Mouse (Mus musculus): ENCODE data around the gene Itfg2. TPM values are rescaled to one million over a fixed set of nuclear protein-coding genes. Genes with fewer than 3 reads are reported as not detected.

The Itfg2 gene
- total RNA-seq, 2 experiments from 2014 or later: 18.2 to 25.4 TPM

GRCm38 (mm10) chr6:128433566-128433965, 8.8 kb upstream of the Itfg2 start:
- DNase-seq: no peak

GRCm38 (mm10) chr6:128432356-128432915, 7.7 kb upstream of the Itfg2 start:
- DNase-seq: no peak

- no peak for DNase-seq
These were observed 5.1 kb upstream of the Itfg2 start for GRCm38 (mm10) chr6:128429826-128430225.

GRCm38 (mm10) chr6:128429300-128429699, 4.6 kb upstream of the Itfg2 start:
- DNase-seq: no peak

GRCm38 (mm10) chr6:128427571-128427970, 2.8 kb upstream of the Itfg2 start:
- DNase-seq: no peak

GRCm38 (mm10) chr6:128425046-128425445, 315 bp upstream of the Itfg2 start:
- DNase-seq: no peak

- no peak for DNase-seq
These were observed 1.0 kb downstream of the Itfg2 start for GRCm38 (mm10) chr6:128423496-128424268.

- no peak for DNase-seq
These were observed 3.3 kb downstream of the Itfg2 start for GRCm38 (mm10) chr6:128421480-128421879.

- no peak for DNase-seq
These were observed 3.7 kb downstream of the Itfg2 start for GRCm38 (mm10) chr6:128421036-128421435.

- DNase-seq: no peak
These were observed 6.7 kb downstream of the Itfg2 start for GRCm38 (mm10) chr6:128418076-128418475.

- no peak for DNase-seq
These were observed 8.6 kb downstream of the Itfg2 start for GRCm38 (mm10) chr6:128416169-128416568.

GRCm38 (mm10) chr6:128411115-128411514, 13.6 kb downstream of the Itfg2 start:
- DNase-seq: peak; percentile 70 to 84

GRCm38 (mm10) chr6:128410305-128410704, 14.4 kb downstream of the Itfg2 start:
- no peak for DNase-seq

GRCm38 (mm10) chr6:128408544-128409125, 16.1 kb downstream of the Itfg2 start:
- DNase-seq: no peak

GRCm38 (mm10) chr6:128404708-128405107, 20.0 kb downstream of the Itfg2 start:
- no peak for DNase-seq

GRCm38 (mm10) chr6:128399421-128400185, 25.1 kb downstream of the Itfg2 start:
- DNase-seq: peak in 1 of 2 experiments; percentile 47

GRCm38 (mm10) chr6:128398996-128399395, 25.7 kb downstream of the Itfg2 start, which contains the start of gene Nrip2:
TSS of gene Nrip2 (plus strand) at chr6:128399296.
- no peak for DNase-seq

GRCm38 (mm10) chr6:128397574-128398261, 27.0 kb downstream of the Itfg2 start:
- DNase-seq: no peak

GRCm38 (mm10) chr6:128390683-128391082, 34.0 kb downstream of the Itfg2 start:
- no peak for DNase-seq

GRCm38 (mm10) chr6:128389185-128389584, 35.5 kb downstream of the Itfg2 start:
- DNase-seq: no peak

GRCm38 (mm10) chr6:128385026-128385425, 39.7 kb downstream of the Itfg2 start:
- no peak for DNase-seq

- no peak for DNase-seq
These were observed 41.0 kb downstream of the Itfg2 start for GRCm38 (mm10) chr6:128383752-128384151.

All from layer of hippocampus, postnatal 36 days (tissue).